In genomic region chr17:27999683-28000273, GRCm38 (mm10) we compare ENCODE assay signal across 7 mouse cellular contexts.
DNase-seq lines count a peak whose midpoint lies in the region; ATAC-seq and TF ChIP-seq lines count a peak whose summit lies in the region.
"Not testable (repeated sequence)": the region's sequence is repeated elsewhere in the genome, so short reads cannot be mapped to it uniquely, and the experiment has no call there.

No protein-coding gene starts in this region.

- not testable (repeated sequence) for H3K4me2 ChIP-seq in embryonic facial prominence, embryonic 13.5 days; lung, embryonic 15.5 days; midbrain, embryonic 15.5 days; stomach, embryonic 15.5 days

- peak overlapping the region; percentile 49 for H3K9ac ChIP-seq in embryonic facial prominence, embryonic 13.5 days
- not testable (repeated sequence) for H3K9ac ChIP-seq in lung, embryonic 15.5 days; midbrain, embryonic 15.5 days; stomach, embryonic 15.5 days

- peak; percentile 38 for DNase-seq in R1 (ENCODE audit: low read depth, low spot score)
- DNase-seq in hindbrain, embryonic 10.5 days (ENCODE audit: low spot score); layer of hippocampus, adult 2 months (ENCODE audit: low spot score in 2 of 2): not testable (repeated sequence)

- 51% methylated on average over 13 of the region's 13 CpGs for WGBS in embryonic facial prominence, embryonic 13.5 days
- WGBS in hindbrain, embryonic 10.5 days: 77% methylated on average over 13 of the region's 13 CpGs
- WGBS in lung, embryonic 15.5 days: 72% methylated on average over 13 of the region's 13 CpGs
- WGBS in midbrain, embryonic 15.5 days: 80% methylated on average over 13 of the region's 13 CpGs
- 84% methylated on average over 13 of the region's 13 CpGs for WGBS in stomach, embryonic 15.5 days

- not testable (repeated sequence) for ATAC-seq in embryonic facial prominence, embryonic 13.5 days (ENCODE audit: insufficient number of reproducible peaks, insufficient read depth, low FRiP score, low TSS enrichment, low read depth); lung, embryonic 15.5 days (ENCODE audit: borderline replicate concordance, extremely low read depth, low FRiP score, low TSS enrichment); midbrain, embryonic 15.5 days (replicated peaks); stomach, embryonic 15.5 days (ENCODE audit: insufficient read depth, low FRiP score, low read depth)

- peaks cover 38% of the 10 kb centered on the region for H3K4me1 ChIP-seq in embryonic facial prominence, embryonic 13.5 days
- peaks cover 47% of the 10 kb centered on the region for H3K4me1 ChIP-seq in hindbrain, embryonic 10.5 days (replicated peaks)
- not testable (repeated sequence) for H3K4me1 ChIP-seq in lung, embryonic 15.5 days; midbrain, embryonic 15.5 days; stomach, embryonic 15.5 days

- H3K27ac ChIP-seq in embryonic facial prominence, embryonic 13.5 days: peak overlapping the region; percentile 82
- H3K27ac ChIP-seq in hindbrain, embryonic 10.5 days: peak overlapping the region; percentile 82
- H3K27ac ChIP-seq in layer of hippocampus, adult 2 months: peak overlapping the region; percentile 85
- H3K27ac ChIP-seq in lung, embryonic 15.5 days: peak overlapping the region; percentile 24; the same call in 1 of the 2 replicates
- peak overlapping the region; percentile 18; the same call in 1 of the 2 replicates for H3K27ac ChIP-seq in midbrain, embryonic 15.5 days
- peak overlapping the region; percentile 48; the same call in 1 of the 2 replicates for H3K27ac ChIP-seq in stomach, embryonic 15.5 days

- H3K9me3 ChIP-seq in embryonic facial prominence, embryonic 13.5 days; hindbrain, embryonic 10.5 days; lung, embryonic 15.5 days; midbrain, embryonic 15.5 days; stomach, embryonic 15.5 days: not testable (repeated sequence)

- not testable (repeated sequence) for H3K4me3 ChIP-seq in embryonic facial prominence, embryonic 13.5 days; hindbrain, embryonic 10.5 days; layer of hippocampus, adult 2 months; lung, embryonic 15.5 days; midbrain, embryonic 15.5 days; stomach, embryonic 15.5 days (replicated peaks)

- not testable (repeated sequence) for H3K27me3 ChIP-seq in embryonic facial prominence, embryonic 13.5 days; hindbrain, embryonic 10.5 days (ENCODE audit: insufficient read depth, poor library complexity, severe bottlenecking); lung, embryonic 15.5 days; midbrain, embryonic 15.5 days (replicated peaks); stomach, embryonic 15.5 days (replicated peaks)

- H3K36me3 ChIP-seq in embryonic facial prominence, embryonic 13.5 days: peaks cover 35% of the 10 kb centered on the region
- H3K36me3 ChIP-seq in hindbrain, embryonic 10.5 days: peaks cover 52% of the 10 kb centered on the region
- peaks cover 22% of the 10 kb centered on the region for H3K36me3 ChIP-seq in lung, embryonic 15.5 days
- not testable (repeated sequence) for H3K36me3 ChIP-seq in midbrain, embryonic 15.5 days (replicated peaks)
- peaks cover 18% of the 10 kb centered on the region; the same call in 1 of the 2 replicates for H3K36me3 ChIP-seq in stomach, embryonic 15.5 days

- not testable (repeated sequence) for TF ChIP-seq CTCF in layer of hippocampus, adult 2 months (conservative IDR thresholded peaks at IDR 0.05)

Comparison
In these comparisons a context has a peak if more than half of its experiments do, and no peak if none do; other contexts are left out.
1. H3K27ac ChIP-seq: peak in every context shown above with its lines; median percentile 85 in layer of hippocampus, adult 2 months; 82 in embryonic facial prominence, embryonic 13.5 days; 82 in hindbrain, embryonic 10.5 days; 48 in stomach, embryonic 15.5 days; 24 in lung, embryonic 15.5 days; 18 in midbrain, embryonic 15.5 days.